Mouse (Mus musculus): ENCODE measurements around the gene Kif5c. TPM values are rescaled to one million over a fixed set of nuclear protein-coding genes. Genes with fewer than 3 reads are reported as not detected.

Kif5c gene
- 221 and 251 TPM in 2 replicates for polyA plus RNA-seq (2014; fragmentation: Nextera tagmentation; extraction: Ambion mirVana)

DNA sequence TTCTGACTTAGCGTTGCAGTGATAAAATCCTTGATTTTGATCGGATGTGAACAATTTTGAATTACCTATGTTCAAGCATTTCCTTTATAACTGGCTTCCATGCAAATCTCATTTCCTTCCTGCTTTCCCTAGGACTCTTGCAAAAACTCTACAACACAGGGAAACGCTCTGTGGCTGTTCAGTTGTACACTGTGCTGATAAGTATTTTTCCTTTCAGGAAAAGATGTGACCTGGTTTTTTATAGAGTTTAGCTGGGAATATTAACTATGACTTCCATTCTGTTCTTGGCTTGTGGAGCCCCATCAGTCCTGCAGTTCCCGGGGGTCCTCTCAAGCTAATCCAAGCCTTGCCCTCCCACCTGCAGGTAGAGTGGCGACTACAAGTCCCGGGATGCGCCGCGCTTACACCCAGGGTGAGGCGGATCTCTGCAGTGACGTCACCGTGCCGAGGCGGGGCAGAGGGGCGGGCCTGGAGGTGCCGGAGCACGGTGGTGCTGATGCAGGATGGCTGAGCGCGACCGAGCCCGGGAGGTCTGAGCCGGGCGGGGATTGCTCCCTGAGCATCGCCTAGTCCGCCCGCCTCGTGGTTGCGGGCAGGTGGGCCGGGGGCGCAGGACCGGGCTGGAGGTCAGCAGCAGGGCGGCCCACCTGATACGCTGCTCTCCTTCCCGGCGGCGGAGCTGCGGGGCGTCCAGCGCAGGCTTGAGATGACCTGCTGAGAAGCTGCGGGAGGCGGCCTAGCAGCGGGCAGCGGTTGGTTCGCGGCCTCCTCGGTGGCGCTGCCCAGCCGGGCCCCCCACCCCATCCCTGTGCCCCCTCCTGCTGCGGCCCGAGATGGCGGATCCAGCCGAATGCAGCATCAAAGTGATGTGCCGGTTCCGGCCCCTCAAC is at the start of gene Kif5c:
Kif5c (plus strand) TSS at position 470 of the 890 bp plus-strand sequence.
- ATAC-seq (ENCODE audit: low FRiP score, low TSS enrichment): peak; percentile 97

DNA sequence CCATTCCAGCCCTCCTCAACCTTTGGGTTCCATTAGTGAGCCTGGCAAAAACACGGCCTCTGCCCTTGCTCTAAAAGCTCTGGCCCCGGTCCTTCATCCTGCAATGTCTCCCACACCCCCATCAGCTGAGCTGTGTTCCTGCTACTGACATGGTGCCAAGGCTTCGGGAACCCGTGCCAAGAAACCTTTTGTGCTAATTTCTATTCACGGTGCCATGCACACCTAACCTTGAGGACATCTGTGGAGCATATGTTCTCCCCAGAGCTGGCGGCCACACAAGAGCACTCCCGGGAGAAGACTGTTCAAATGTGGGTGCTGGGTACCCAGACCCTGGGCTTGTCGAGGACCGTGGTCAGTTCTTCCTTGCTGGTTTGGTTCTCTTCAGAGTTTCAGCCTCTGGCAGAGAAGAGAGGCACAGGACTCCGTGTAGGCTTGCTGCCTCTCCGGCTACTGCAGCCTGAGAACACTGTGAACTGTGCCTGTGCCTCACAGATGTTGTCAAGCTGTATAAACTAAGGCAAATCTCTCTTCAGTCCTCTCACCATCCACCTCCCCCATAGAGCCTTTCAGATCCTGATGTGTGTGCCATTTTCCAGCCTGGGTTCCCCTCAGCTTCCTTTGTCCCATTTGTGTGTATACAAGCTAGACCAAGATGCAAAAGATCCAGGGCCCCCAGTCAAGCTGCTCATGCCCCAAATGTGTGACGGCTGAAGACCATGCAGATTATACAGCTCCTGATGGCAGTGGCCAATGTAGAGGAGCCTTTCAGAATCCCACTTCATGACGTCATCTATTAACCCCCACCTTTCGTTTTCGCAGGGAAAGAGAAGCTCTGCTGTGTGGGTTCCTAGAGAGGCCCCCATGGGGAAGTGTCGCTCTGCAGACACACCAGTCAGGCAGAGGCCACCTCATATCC is 49.0 kb upstream of the Kif5c start:
- Histone ChIP-seq H3K4me2 (ENCODE audit: low read length) (no peak overlapping the region), H3K4me3 (replicated peaks; ENCODE audit: low read depth, low read length) (no peak overlapping the region), H3K36me3 (ENCODE audit: control insufficient read depth, insufficient read depth, low read length) (no peaks in the 10 kb centered on the region), H3K9ac (replicated peaks; ENCODE audit: low read length) (no peak overlapping the region), H3K4me1 (ENCODE audit: control insufficient read depth, insufficient read depth, low read length) (peaks cover 11% of the 10 kb centered on the region; the same call in 1 of the 2 replicates), H3K9me3 (ENCODE audit: control insufficient read depth, low read length) (no peaks in the 10 kb centered on the region), H3K27ac (replicated peaks; ENCODE audit: low read depth, low read length) (no peak overlapping the region), H3K27me3 (ENCODE audit: control insufficient read depth, insufficient read depth, low read length) (no peaks in the 10 kb centered on the region)
- DNase-seq: peak; percentile 47
- 74% methylated on average over 16 of the region's 16 CpGs for WGBS
- ATAC-seq (ENCODE audit: low FRiP score, low TSS enrichment): 0 out of 2 replicates have a peak, but pooled peaks have one; percentile 18

More for the DNA sequence above, at the start of gene Kif5c:
- Histone ChIP-seq H3K9me3 (ENCODE audit: control insufficient read depth, low read length) (no peaks in the 10 kb centered on the region), H3K27me3 (ENCODE audit: control insufficient read depth, insufficient read depth, low read length) (no peaks in the 10 kb centered on the region), H3K9ac (replicated peaks; ENCODE audit: low read length) (peak within 1 kb of the TSS; percentile 94), H3K27ac (replicated peaks; ENCODE audit: low read depth, low read length) (peak within 1 kb of the TSS; percentile 93), H3K4me2 (ENCODE audit: low read length) (peak within 1 kb of the TSS; percentile 56), H3K4me1 (ENCODE audit: control insufficient read depth, insufficient read depth, low read length) (peaks cover 13% of the 10 kb centered on the region; the same call in 1 of the 2 replicates), H3K36me3 (ENCODE audit: control insufficient read depth, insufficient read depth, low read length) (peaks cover 6% of the 10 kb centered on the region; the same call in 1 of the 2 replicates), H3K4me3 (replicated peaks; ENCODE audit: low read depth, low read length) (peak within 1 kb of the TSS; percentile 98)
- 5% methylated on average over 54 of the region's 54 CpGs for WGBS
- peak; percentile 97 for DNase-seq

DNA sequence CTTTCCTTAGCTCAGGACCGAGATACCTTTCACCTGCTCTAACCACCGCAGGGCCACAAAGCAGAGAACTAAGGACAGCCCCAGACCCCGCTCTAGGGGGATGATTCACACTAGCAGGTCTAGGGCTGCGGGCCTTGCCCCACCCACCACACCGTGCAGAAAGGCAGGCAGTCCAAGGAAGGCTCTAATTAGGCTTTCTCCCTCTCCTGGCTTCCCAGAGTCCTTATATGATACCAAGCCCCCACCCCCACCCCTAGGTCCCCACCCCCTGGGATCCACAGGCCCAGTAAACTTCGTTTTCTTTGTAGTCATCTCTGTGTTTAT is 48.4 kb upstream of the Kif5c start:
- WGBS: 66% methylated on average over 6 of the region's 6 CpGs
- H3K27me3 ChIP-seq (ENCODE audit: control insufficient read depth, insufficient read depth, low read length): no peaks in the 10 kb centered on the region
- no peak overlapping the region for H3K9ac ChIP-seq (replicated peaks; ENCODE audit: low read length)
- no peak overlapping the region for H3K4me3 ChIP-seq (replicated peaks; ENCODE audit: low read depth, low read length)
- H3K9me3 ChIP-seq (ENCODE audit: control insufficient read depth, low read length): no peaks in the 10 kb centered on the region
- H3K4me1 ChIP-seq (ENCODE audit: control insufficient read depth, insufficient read depth, low read length): peaks cover 11% of the 10 kb centered on the region; the same call in 1 of the 2 replicates
- DNase-seq (no peak), ATAC-seq (ENCODE audit: low FRiP score, low TSS enrichment) (no peak)
- H3K27ac ChIP-seq (replicated peaks; ENCODE audit: low read depth, low read length): no peak overlapping the region
- no peaks in the 10 kb centered on the region for H3K36me3 ChIP-seq (ENCODE audit: control insufficient read depth, insufficient read depth, low read length)
- H3K4me2 ChIP-seq (ENCODE audit: low read length): no peak overlapping the region

DNA sequence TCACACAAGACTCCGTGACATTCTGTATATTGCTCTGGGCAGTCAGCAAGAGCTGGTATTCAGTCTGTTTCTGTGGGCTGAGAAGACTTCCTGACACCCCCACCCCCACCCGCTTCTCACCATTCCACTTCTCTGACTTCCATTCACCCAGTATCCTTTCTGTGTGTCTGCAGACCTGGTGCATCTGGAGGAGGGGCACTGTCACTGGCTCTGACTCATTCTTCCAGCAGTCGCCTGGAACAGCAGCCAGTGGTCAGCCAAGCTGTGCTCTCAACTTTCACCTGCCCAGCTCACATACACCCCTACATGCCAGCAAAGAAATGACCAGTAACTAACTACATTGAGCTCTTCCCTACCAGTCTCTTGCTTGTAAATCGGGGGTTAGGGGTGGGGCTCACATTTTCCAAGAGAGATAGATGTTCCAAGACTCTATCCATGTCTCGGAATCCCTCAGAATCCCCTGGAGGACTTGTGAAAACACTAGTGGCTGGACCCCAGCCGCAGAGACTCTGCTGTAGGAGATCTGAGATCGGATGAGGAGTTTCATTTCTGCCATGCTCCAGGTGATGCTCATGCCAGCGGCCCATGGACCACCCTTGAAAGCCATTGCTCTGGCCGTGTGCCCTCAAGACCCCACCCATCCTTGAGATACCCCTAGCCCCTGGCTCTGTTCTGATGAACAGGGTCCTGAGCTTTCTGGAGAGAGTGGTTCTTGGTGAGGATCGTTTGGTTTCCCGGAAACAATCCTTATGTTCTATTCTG is 47.8 kb upstream of the Kif5c start:
- no peak overlapping the region for H3K9ac ChIP-seq (replicated peaks; ENCODE audit: low read length)
- ATAC-seq (ENCODE audit: low FRiP score, low TSS enrichment): no peak
- H3K4me2 ChIP-seq (ENCODE audit: low read length): peak overlapping the region; percentile 46

DNA sequence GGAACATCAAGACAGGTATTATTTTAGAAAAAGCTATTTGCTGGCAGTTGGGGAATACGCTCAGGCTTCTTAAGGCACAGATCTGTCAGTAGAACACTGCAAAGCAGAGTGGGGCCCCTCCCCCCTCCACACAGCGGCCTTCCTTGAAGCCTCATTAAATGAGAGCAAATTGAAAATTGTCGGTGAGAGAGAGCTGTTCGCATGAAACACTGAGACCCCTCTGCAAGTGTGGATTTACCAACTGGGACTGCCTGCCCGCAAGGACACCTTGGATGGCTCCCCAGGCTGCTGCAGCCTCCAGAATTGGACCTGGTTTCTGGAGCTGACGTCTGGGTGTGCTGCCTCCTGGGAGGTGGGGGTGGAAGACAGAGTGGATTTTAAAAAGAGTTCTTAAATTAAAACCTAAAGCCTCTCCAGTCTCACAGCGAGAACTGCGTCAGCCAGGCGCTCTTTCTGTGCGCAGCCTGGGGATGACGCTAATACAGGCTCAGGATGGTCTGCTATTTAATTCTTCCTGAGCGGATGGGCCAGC is 46.9 kb upstream of the Kif5c start:
- no peaks in the 10 kb centered on the region for H3K36me3 ChIP-seq (ENCODE audit: control insufficient read depth, insufficient read depth, low read length)
- peak overlapping the region; percentile 46 for H3K4me2 ChIP-seq (ENCODE audit: low read length)
- DNase-seq (peak; percentile 83), ATAC-seq (ENCODE audit: low FRiP score, low TSS enrichment) (peak; percentile 66; the same call in 1 of the 2 replicates)
- peak overlapping the region; percentile 77 for H3K27ac ChIP-seq (replicated peaks; ENCODE audit: low read depth, low read length)
- 40% methylated on average over 12 of the region's 12 CpGs for WGBS
- peaks cover 11% of the 10 kb centered on the region; the same call in 1 of the 2 replicates for H3K4me1 ChIP-seq (ENCODE audit: control insufficient read depth, insufficient read depth, low read length)
- no peak overlapping the region for H3K4me3 ChIP-seq (replicated peaks; ENCODE audit: low read depth, low read length)
- H3K9ac ChIP-seq (replicated peaks; ENCODE audit: low read length): no peak overlapping the region; the same call in 1 of the 2 replicates
- no peaks in the 10 kb centered on the region for H3K27me3 ChIP-seq (ENCODE audit: control insufficient read depth, insufficient read depth, low read length)
- no peaks in the 10 kb centered on the region for H3K9me3 ChIP-seq (ENCODE audit: control insufficient read depth, low read length)

More for the DNA sequence above, 47.8 kb upstream of the Kif5c start:
- no peaks in the 10 kb centered on the region for H3K36me3 ChIP-seq (ENCODE audit: control insufficient read depth, insufficient read depth, low read length)
- H3K27me3 ChIP-seq (ENCODE audit: control insufficient read depth, insufficient read depth, low read length): no peaks in the 10 kb centered on the region
- DNase-seq: peak; percentile 7
- no peaks in the 10 kb centered on the region for H3K9me3 ChIP-seq (ENCODE audit: control insufficient read depth, low read length)
- H3K27ac ChIP-seq (replicated peaks; ENCODE audit: low read depth, low read length): peak overlapping the region; percentile 77
- WGBS: 76% methylated on average over 11 of the region's 11 CpGs
- peaks cover 11% of the 10 kb centered on the region; the same call in 1 of the 2 replicates for H3K4me1 ChIP-seq (ENCODE audit: control insufficient read depth, insufficient read depth, low read length)
- no peak overlapping the region for H3K4me3 ChIP-seq (replicated peaks; ENCODE audit: low read depth, low read length)

DNA sequence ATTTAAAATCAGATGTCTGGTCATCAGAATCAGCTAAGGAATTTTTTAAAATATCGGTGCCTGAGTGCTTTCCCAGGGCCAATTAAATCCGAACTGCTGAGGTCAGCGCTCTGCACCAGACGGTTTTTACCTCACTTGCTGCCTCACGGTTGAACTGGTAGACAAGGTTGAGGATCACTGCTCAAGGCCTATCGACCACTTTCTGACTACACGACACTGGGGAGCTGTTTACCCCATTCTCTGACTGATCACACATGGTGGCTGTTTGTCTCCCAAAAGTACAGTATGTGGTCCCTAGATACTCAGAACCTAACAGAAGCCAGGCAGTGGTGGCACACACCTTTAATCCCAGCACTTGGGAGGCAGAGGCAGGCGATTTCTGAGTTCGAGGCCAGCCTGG is 46.4 kb upstream of the Kif5c start:
- Histone ChIP-seq H3K36me3 (ENCODE audit: control insufficient read depth, insufficient read depth, low read length) (no peaks in the 10 kb centered on the region), H3K4me2 (ENCODE audit: low read length) (peak overlapping the region; percentile 46), H3K4me3 (replicated peaks; ENCODE audit: low read depth, low read length) (no peak overlapping the region), H3K27me3 (ENCODE audit: control insufficient read depth, insufficient read depth, low read length) (no peaks in the 10 kb centered on the region), H3K9me3 (ENCODE audit: control insufficient read depth, low read length) (no peaks in the 10 kb centered on the region), H3K4me1 (ENCODE audit: control insufficient read depth, insufficient read depth, low read length) (peaks cover 11% of the 10 kb centered on the region; the same call in 1 of the 2 replicates), H3K9ac (replicated peaks; ENCODE audit: low read length) (no peak overlapping the region; the same call in 1 of the 2 replicates), H3K27ac (replicated peaks; ENCODE audit: low read depth, low read length) (peak overlapping the region; percentile 77)
- ATAC-seq (ENCODE audit: low FRiP score, low TSS enrichment): 0 out of 2 replicates have a peak, but pooled peaks have one; percentile 15
- 72% methylated on average over 9 of the region's 9 CpGs for WGBS
- no peak for DNase-seq

DNA sequence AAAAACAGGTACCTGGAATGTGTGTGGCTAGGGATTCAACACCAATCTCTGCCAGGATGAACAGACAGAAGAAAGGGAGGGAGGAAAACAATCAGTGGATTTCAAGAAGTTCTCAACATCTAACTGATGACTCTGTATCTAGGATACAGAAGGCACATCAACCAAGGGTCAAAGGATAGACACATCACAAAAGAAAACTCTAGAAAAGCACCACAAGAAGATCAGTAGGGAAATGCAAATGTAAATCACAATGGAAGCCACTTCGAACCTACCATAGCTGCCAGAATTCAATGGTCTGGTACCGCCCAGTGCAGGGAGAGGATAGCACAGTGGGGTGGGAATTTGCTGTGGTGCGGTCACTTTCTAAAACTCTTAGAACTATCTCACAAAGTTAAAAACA is 45.8 kb upstream of the Kif5c start:
- Histone ChIP-seq H3K4me2 (ENCODE audit: low read length) (no peak overlapping the region), H3K4me1 (ENCODE audit: control insufficient read depth, insufficient read depth, low read length) (peaks cover 11% of the 10 kb centered on the region; the same call in 1 of the 2 replicates), H3K9me3 (ENCODE audit: control insufficient read depth, low read length) (no peaks in the 10 kb centered on the region), H3K27ac (replicated peaks; ENCODE audit: low read depth, low read length) (no peak overlapping the region), H3K27me3 (ENCODE audit: control insufficient read depth, insufficient read depth, low read length) (no peaks in the 10 kb centered on the region), H3K9ac (replicated peaks; ENCODE audit: low read length) (no peak overlapping the region), H3K36me3 (ENCODE audit: control insufficient read depth, insufficient read depth, low read length) (no peaks in the 10 kb centered on the region), H3K4me3 (replicated peaks; ENCODE audit: low read depth, low read length) (no peak overlapping the region)
- no peak for DNase-seq
- ATAC-seq (ENCODE audit: low FRiP score, low TSS enrichment): no peak
- WGBS: 79% methylated on average over 3 of the region's 3 CpGs
